Mouse (Mus musculus) kidney, embryonic 15.5 days (tissue): Measurements from ENCODE around the gene Tomm5. TPM values are rescaled to one million over a fixed set of nuclear protein-coding genes. Genes with fewer than 3 reads are reported as not detected.
"Not testable (repeated sequence)": the region's sequence is repeated elsewhere in the genome, so short reads cannot be mapped to it uniquely, and the experiment has no call there.

ENCODE experiments used
- ATAC-seq: fragments of 200-750 bp; cut with Nextera tagmentation; replicated peaks from 2 replicates; pipeline ENCODE4 v1.8.0; 2017; ENCODE audit warnings: moderate TSS enrichment; ENCODE audit not compliant: low FRiP score
- H3K27ac ChIP-seq: fragments of 300-500 bp; sonication (generic); 2 replicates; pipeline ENCODE4 v1.5.1; 2015; ENCODE audit warnings: mild to moderate bottlenecking, inconsistent platforms
- H3K27me3 ChIP-seq: fragments of 300-500 bp; sonication (generic); 2 replicates; pipeline ENCODE4 v1.6.1; 2015; ENCODE audit warnings: inconsistent platforms
- H3K36me3 ChIP-seq: fragments of 300-500 bp; sonication (generic); 2 replicates; pipeline ENCODE4 v1.6.1; 2015; ENCODE audit warnings: inconsistent platforms
- H3K4me1 ChIP-seq: fragments of 300-500 bp; sonication (generic); 2 replicates; pipeline ENCODE4 v1.6.1; 2015; ENCODE audit warnings: inconsistent platforms
- H3K4me2 ChIP-seq: fragments of 300-500 bp; sonication (generic); 2 replicates; pipeline ENCODE4 v1.6.1; 2015; ENCODE audit warnings: moderate library complexity, mild to moderate bottlenecking, inconsistent platforms
- H3K4me3 ChIP-seq: fragments of 300-500 bp; sonication (generic); replicated peaks from 2 replicates; pipeline ENCODE4 v1.5.1; 2015; ENCODE audit warnings: mild to moderate bottlenecking, inconsistent platforms
- H3K9ac ChIP-seq: fragments of 300-500 bp; sonication (generic); 2 replicates; pipeline ENCODE4 v1.6.1; 2015; ENCODE audit warnings: mild to moderate bottlenecking, inconsistent platforms
- H3K9me3 ChIP-seq: fragments of 300-500 bp; sonication (generic); replicated peaks from 2 replicates; pipeline ENCODE4 v1.6.1; 2016; ENCODE audit warnings: inconsistent platforms
- WGBS: fragments of 180-500 bp; shearing (Covaris S2); methylation state at CpG from one replicate; pipeline ENCODE4 v1.1.7; 2015; ENCODE audit warnings: mixed read lengths; 5-methylcytosine and 5-hydroxymethylcytosine counted together
- polyA plus RNA-seq: library from polyadenylated mRNA; unstranded; fragments of >200 nt; fragmentation: Nextera tagmentation; extraction: Ambion mirVana; gene quantifications from 2 replicates; pipeline ENCODE4 v1.2.1, GENCODE M21; 2015

Tomm5 gene
- polyA plus RNA-seq, 1 experiment from 2014 or later: 247 TPM

DNA sequence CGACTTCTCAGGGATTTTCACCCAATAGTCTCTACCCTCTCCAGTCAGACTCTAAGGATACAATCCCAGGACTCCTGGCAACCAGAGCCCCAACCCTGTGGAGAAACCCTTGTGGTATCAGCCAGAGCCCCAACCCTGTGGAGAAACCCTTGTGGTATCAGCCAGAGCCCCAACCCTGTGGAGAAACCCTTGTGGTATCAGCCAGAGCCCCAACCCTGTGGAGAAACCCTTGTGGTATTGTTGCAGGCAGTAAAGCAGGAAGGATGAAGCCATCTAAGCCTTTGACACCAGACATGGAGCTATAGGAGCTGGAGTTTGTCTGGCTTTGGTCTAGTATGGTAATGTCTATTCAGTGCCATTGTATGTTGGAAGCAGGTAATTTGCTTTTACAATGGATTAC, 44.1 kb downstream of the Tomm5 start:
- H3K27me3 ChIP-seq, H3K9ac ChIP-seq, H3K4me1 ChIP-seq, H3K9me3 ChIP-seq, H3K4me3 ChIP-seq, ATAC-seq, H3K4me2 ChIP-seq, H3K27ac ChIP-seq: not testable (repeated sequence)
- 87% methylated on average over 1 of the region's 1 CpGs for WGBS
- peaks cover 34% of the 10 kb centered on the region for H3K36me3 ChIP-seq

GRCm38 (mm10) chr4:45055451-45055850, 52.5 kb downstream of the Tomm5 start:
- WGBS: 84% methylated on average over 8 of the region's 8 CpGs
- H3K4me2 ChIP-seq: no peak overlapping the region
- ATAC-seq: no peak

More at GRCm38 (mm10) chr4:45055451-45055850, 52.5 kb downstream of the Tomm5 start:
- H3K4me1 ChIP-seq: no peaks in the 10 kb centered on the region
- H3K27ac ChIP-seq: no peak overlapping the region
- no peaks in the 10 kb centered on the region for H3K9me3 ChIP-seq
- H3K9ac ChIP-seq: no peak overlapping the region
- H3K4me3 ChIP-seq: no peak overlapping the region
- H3K27me3 ChIP-seq: no peaks in the 10 kb centered on the region
- peaks cover 45% of the 10 kb centered on the region for H3K36me3 ChIP-seq

Other genes starting within 250 kb of the Tomm5 start
- gene Grhpr, start 126.7 kb downstream of the Tomm5 start, polyA plus RNA-seq: 86.7 and 97.2 TPM in 2 replicates
- 23.0 and 24.1 TPM in 2 replicates for gene Zbtb5, start 95.7 kb downstream of the Tomm5 start, polyA plus RNA-seq
- 40.9 and 48.4 TPM in 2 replicates for gene Polr1e, start 89.5 kb downstream of the Tomm5 start, polyA plus RNA-seq
- 13.5 and 16.0 TPM in 2 replicates for gene Fbxo10, start 23.5 kb downstream of the Tomm5 start, polyA plus RNA-seq
- 0.35 and 0.40 TPM in 2 replicates for gene Frmpd1, start 76.8 kb upstream of the Tomm5 start, polyA plus RNA-seq
- 18.1 and 18.8 TPM in 2 replicates for gene Trmt10b, start 189.0 kb upstream of the Tomm5 start, polyA plus RNA-seq
- 10.8 and 11.6 TPM in 2 replicates for gene Dcaf10, start 234.0 kb upstream of the Tomm5 start, polyA plus RNA-seq
- 90.6 and 96.0 TPM in 2 replicates for gene Exosc3, start 234.6 kb upstream of the Tomm5 start, polyA plus RNA-seq